Comparison of ENCODE assay signal across 28 mouse cellular contexts in the genomic region with DNA sequence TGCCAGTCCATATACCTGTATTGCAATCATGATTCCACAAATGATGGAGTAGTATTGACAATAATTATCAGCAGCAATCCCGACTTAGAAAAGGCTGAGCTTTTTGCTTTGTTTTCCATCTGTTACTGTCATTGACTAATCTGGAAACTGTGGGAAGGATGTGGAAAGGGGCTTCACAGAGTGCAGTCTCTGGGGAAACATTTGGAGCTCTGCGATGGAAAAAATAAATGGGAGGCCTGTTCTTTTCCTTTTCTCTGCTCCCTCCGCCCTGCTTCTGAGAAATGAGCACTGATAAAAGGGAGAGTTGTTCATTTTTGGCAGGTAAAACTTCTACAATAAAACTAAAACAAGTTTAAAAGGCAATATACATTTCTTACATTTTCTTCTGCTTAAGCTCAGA. TPM values are rescaled to one million over a fixed set of nuclear protein-coding genes. Genes with fewer than 3 reads are reported as not detected.
DNase-seq lines count a peak whose midpoint lies in the region; ATAC-seq and TF ChIP-seq lines count a peak whose summit lies in the region.
"Had no signal": no experiment of that assay in that cellular context is flagged by ENCODE, and none has a peak within 500 bp of the region (broad histone marks: within the 10 kb centered on the region; RNA-seq: fewer than 3 reads in every experiment).

No protein-coding gene starts in this region.

- intact Hi-C loops in heart, adult 2 months (cut with DNase I), result no loop called here
- intact Hi-C loops in heart, postnatal 36 days (cut with DNase I), result no loop called here

- H3K9ac ChIP-seq in embryonic facial prominence, embryonic 14.5 days (ENCODE audit: low read depth, low read length), result no peak overlapping the region
- H3K9ac ChIP-seq in heart, adult 2 months (ENCODE audit: low read depth, low read length), result no peak overlapping the region
- H3K9ac ChIP-seq in limb, embryonic 14.5 days (ENCODE audit: low read depth, low read length, severe bottlenecking), result no peak overlapping the region
- H3K9ac ChIP-seq: embryonic facial prominence, embryonic 15.5 days; forebrain, postnatal 0 days; heart, embryonic 15.5 days; hindbrain, embryonic 13.5 days; intestine, embryonic 15.5 days had no signal

- no peaks in the 10 kb centered on the region for H3K27me3 ChIP-seq in embryonic facial prominence, embryonic 14.5 days (replicated peaks; ENCODE audit: control insufficient read depth, insufficient read depth, low read length)
- H3K27me3 ChIP-seq in embryonic facial prominence, embryonic 10.5 days (replicated peaks; ENCODE audit: low read depth, poor library complexity, severe bottlenecking), result no peaks in the 10 kb centered on the region
- no peaks in the 10 kb centered on the region for H3K27me3 ChIP-seq in heart, adult 2 months (ENCODE audit: control insufficient read depth, insufficient read depth, low read length)
- H3K27me3 ChIP-seq in limb, embryonic 14.5 days (ENCODE audit: control insufficient read depth, insufficient read depth, low read length), result no peaks in the 10 kb centered on the region
- H3K27me3 ChIP-seq in limb, embryonic 10.5 days (ENCODE audit: low read depth, poor library complexity, severe bottlenecking), result no peaks in the 10 kb centered on the region
- H3K27me3 ChIP-seq: embryonic facial prominence, embryonic 15.5 days; heart, embryonic 15.5 days; hindbrain, embryonic 13.5 days; intestine, embryonic 15.5 days had no signal

- WGBS in embryonic facial prominence, embryonic 14.5 days, result 52% methylated on average over 3 of the region's 3 CpGs
- 81% methylated on average over 3 of the region's 3 CpGs for WGBS in embryonic facial prominence, embryonic 10.5 days
- WGBS in heart, adult 2 months, result 31% methylated on average over 3 of the region's 3 CpGs
- WGBS in limb, embryonic 14.5 days, result 55% methylated on average over 3 of the region's 3 CpGs
- 78% methylated on average over 3 of the region's 3 CpGs for WGBS in limb, embryonic 10.5 days

- ATAC-seq in embryonic facial prominence, embryonic 14.5 days (ENCODE audit: low read depth), result no peak
- no peak for ATAC-seq in limb, embryonic 14.5 days (ENCODE audit: low FRiP score, low read depth)
- ATAC-seq: activated CD4-positive, CD25-positive, alpha-beta regulatory T cell, adult 4 months; forebrain, embryonic 14.5 days; forebrain, postnatal 0 days; hindbrain, embryonic 16.5 days; intestine, embryonic 15.5 days had no signal

- no peaks in the 10 kb centered on the region for H3K4me1 ChIP-seq in embryonic facial prominence, embryonic 14.5 days (ENCODE audit: control insufficient read depth, insufficient read depth, low read length)
- H3K4me1 ChIP-seq in embryonic facial prominence, embryonic 10.5 days, result no peaks in the 10 kb centered on the region
- no peaks in the 10 kb centered on the region; the same call in 1 of the 2 replicates for H3K4me1 ChIP-seq in heart, adult 2 months (ENCODE audit: control insufficient read depth, insufficient read depth, low read length)
- no peaks in the 10 kb centered on the region for H3K4me1 ChIP-seq in limb, embryonic 14.5 days (ENCODE audit: control insufficient read depth, insufficient read depth, low read length)
- H3K4me1 ChIP-seq in limb, embryonic 10.5 days, result no peaks in the 10 kb centered on the region
- H3K4me1 ChIP-seq: embryonic facial prominence, embryonic 15.5 days; heart, embryonic 15.5 days; hindbrain, embryonic 10.5 days; hindbrain, embryonic 13.5 days; intestine, embryonic 15.5 days had no signal

- no peaks in the 10 kb centered on the region for H3K79me2 ChIP-seq in heart, adult 2 months (replicated peaks; ENCODE audit: control insufficient read depth, insufficient read depth, low read length)

- H3K4me3 ChIP-seq in embryonic facial prominence, embryonic 14.5 days (ENCODE audit: low read depth, low read length), result no peak overlapping the region
- H3K4me3 ChIP-seq in embryonic facial prominence, embryonic 10.5 days, result no peak overlapping the region
- H3K4me3 ChIP-seq in heart, adult 2 months, result no peak overlapping the region
- H3K4me3 ChIP-seq in limb, embryonic 14.5 days (replicated peaks; ENCODE audit: low read length), result no peak overlapping the region
- H3K4me3 ChIP-seq in limb, embryonic 10.5 days, result no peak overlapping the region
- H3K4me3 ChIP-seq: embryonic facial prominence, embryonic 15.5 days; heart, embryonic 15.5 days; hindbrain, embryonic 10.5 days; hindbrain, embryonic 13.5 days; intestine, embryonic 15.5 days had no signal

- no peaks in the 10 kb centered on the region for H3K36me3 ChIP-seq in embryonic facial prominence, embryonic 14.5 days (ENCODE audit: control insufficient read depth, insufficient read depth, low read length)
- no peaks in the 10 kb centered on the region for H3K36me3 ChIP-seq in embryonic facial prominence, embryonic 10.5 days (replicated peaks)
- no peaks in the 10 kb centered on the region for H3K36me3 ChIP-seq in heart, adult 2 months (ENCODE audit: control insufficient read depth, insufficient read depth, low read length)
- no peaks in the 10 kb centered on the region for H3K36me3 ChIP-seq in limb, embryonic 14.5 days (ENCODE audit: control insufficient read depth, insufficient read depth, low read length)
- no peaks in the 10 kb centered on the region for H3K36me3 ChIP-seq in limb, embryonic 10.5 days
- H3K36me3 ChIP-seq: embryonic facial prominence, embryonic 15.5 days; heart, embryonic 15.5 days; hindbrain, embryonic 10.5 days; hindbrain, embryonic 13.5 days; intestine, embryonic 15.5 days had no signal

- no peak overlapping the region for H3K4me2 ChIP-seq in embryonic facial prominence, embryonic 14.5 days (ENCODE audit: low read depth, low read length)
- H3K4me2 ChIP-seq in limb, embryonic 14.5 days (replicated peaks; ENCODE audit: low read depth, low read length, severe bottlenecking), result no peak overlapping the region
- H3K4me2 ChIP-seq: embryonic facial prominence, embryonic 15.5 days; heart, embryonic 11.5 days; heart, embryonic 15.5 days; hindbrain, embryonic 13.5 days; intestine, embryonic 15.5 days had no signal

- TF ChIP-seq EP300 in heart, adult 2 months (IDR thresholded peaks at IDR 0.05; ENCODE audit: insufficient read depth, low read depth, low read length), result no peak

- peak; percentile 24 for DNase-seq in embryonic facial prominence, embryonic 14.5 days (ENCODE audit: low spot score)
- no peak for DNase-seq in embryonic facial prominence, embryonic 10.5 days (ENCODE audit: low spot score)
- DNase-seq in gastrocnemius, postnatal 25 days, result peak; percentile 16
- no peak for DNase-seq in gastrocnemius, postnatal 10 days
- peak in 1 of 2 experiments; percentile 21 for DNase-seq in heart, adult 2 months
- no peak for DNase-seq in heart, postnatal 36 days
- peak; percentile 60 for DNase-seq in limb, embryonic 14.5 days (ENCODE audit: low spot score)
- no peak for DNase-seq in limb, embryonic 10.5 days (ENCODE audit: low spot score)
- DNase-seq: adrenal gland, adult 8-10 months; adrenal gland, postnatal 25 days; cerebellum, adult 11-12 months; cerebellum, adult 8-10 months; cerebellum, postnatal 10 days; cerebellum, postnatal 36 days; embryo, embryonic 11 days; forebrain, postnatal 0 days; gastrocnemius, postnatal 14 days; kidney, adult 11 months; kidney, adult 8-10 months had no signal

- no peak for TF ChIP-seq CTCF in heart, adult 2 months (IDR thresholded peaks at IDR 0.05)

- H3K9me3 ChIP-seq in embryonic facial prominence, embryonic 14.5 days (ENCODE audit: control insufficient read depth, low read length), result no peaks in the 10 kb centered on the region
- no peaks in the 10 kb centered on the region for H3K9me3 ChIP-seq in embryonic facial prominence, embryonic 10.5 days
- H3K9me3 ChIP-seq in limb, embryonic 14.5 days (ENCODE audit: control insufficient read depth, low read length), result no peaks in the 10 kb centered on the region
- H3K9me3 ChIP-seq in limb, embryonic 10.5 days (replicated peaks), result no peaks in the 10 kb centered on the region
- H3K9me3 ChIP-seq: embryonic facial prominence, embryonic 15.5 days; heart, embryonic 15.5 days; hindbrain, embryonic 10.5 days; hindbrain, embryonic 13.5 days; intestine, embryonic 15.5 days had no signal

- no peak overlapping the region for H3K27ac ChIP-seq in embryonic facial prominence, embryonic 14.5 days (replicated peaks; ENCODE audit: low read depth, low read length)
- no peak overlapping the region for H3K27ac ChIP-seq in embryonic facial prominence, embryonic 10.5 days (replicated peaks)
- peak overlapping the region; percentile 62 for H3K27ac ChIP-seq in heart, adult 2 months
- H3K27ac ChIP-seq in limb, embryonic 14.5 days (replicated peaks; ENCODE audit: low read depth, low read length), result no peak overlapping the region
- no peak overlapping the region for H3K27ac ChIP-seq in limb, embryonic 10.5 days
- H3K27ac ChIP-seq: embryonic facial prominence, embryonic 15.5 days; heart, embryonic 15.5 days; hindbrain, embryonic 10.5 days; hindbrain, embryonic 13.5 days; intestine, embryonic 15.5 days had no signal

- no peak for TF ChIP-seq POLR2A in heart, adult 2 months (IDR thresholded peaks at IDR 0.05; ENCODE audit: insufficient read depth, low read depth, low read length)
- no peak for TF ChIP-seq POLR2A in limb, embryonic 14.5 days (IDR thresholded peaks at IDR 0.05; ENCODE audit: borderline replicate concordance, extremely low read depth, insufficient read depth, insufficient read length)

RNA-seq across cellular contexts. Expression of a gene that starts 58.3 kb away (rescaled TPM):
- polyA plus RNA-seq in embryonic facial prominence, embryonic 14.5 days (2014; fragmentation: Nextera tagmentation; extraction: Ambion mirVana), result 21.1 and 24.3 TPM in 2 replicates
- polyA plus RNA-seq in embryonic facial prominence, embryonic 10.5 days (2016; fragmentation: Nextera tagmentation; extraction: Ambion mirVana), result 21.3 and 23.0 TPM in 2 replicates
- total RNA-seq in gastrocnemius, postnatal 25 days (2021), result 10 to 100 TPM; 24.5 to 37.3 TPM
- 10 to 100 TPM; 33.1 to 46.3 TPM for total RNA-seq in gastrocnemius, postnatal 10 days (2021)
- 10 to 100 TPM; 23.6 to 33.1 TPM for total RNA-seq in heart, adult 2 months (2021)
- polyA plus RNA-seq in heart, adult 2 months (2012; rRNA removed), result 8.5 and 13.8 TPM in 2 replicates
- 10 to 100 TPM; 26.8 to 29.3 TPM for total RNA-seq in heart, postnatal 36 days (2021)
- 12.5 and 12.9 TPM in 2 replicates for polyA plus RNA-seq in limb, embryonic 14.5 days (2012; rRNA removed)
- 25.2 and 28.7 TPM in 2 replicates for polyA plus RNA-seq in limb, embryonic 14.5 days (2014; fragmentation: Nextera tagmentation; extraction: Ambion mirVana)
- 16.8 and 21.5 TPM in 2 replicates for polyA plus RNA-seq in limb, embryonic 10.5 days (2016; fragmentation: Nextera tagmentation; extraction: Ambion mirVana)

Comparison
In these comparisons a context has a peak if more than half of its experiments do, and no peak if none do; other contexts are left out.
1. DNase-seq: peak in embryonic facial prominence, embryonic 14.5 days (single experiment), gastrocnemius, postnatal 25 days (single experiment) and limb, embryonic 14.5 days (single experiment); none in embryonic facial prominence, embryonic 10.5 days (single experiment), gastrocnemius, postnatal 10 days (single experiment), heart, postnatal 36 days (0 of 2) and limb, embryonic 10.5 days (single experiment).